Mouse (Mus musculus): ENCODE measurements around the gene Ccdc81.

GRCm38 (mm10) chr7:89845669-89846068 is 57.8 kb downstream of the Ccdc81 start:
- TF ChIP-seq CTCF (IDR thresholded peaks at IDR 0.05; ENCODE audit: borderline replicate concordance, extremely low read depth, insufficient read depth, insufficient read length): no peak
- no peak for TF ChIP-seq POLR2A (IDR thresholded peaks at IDR 0.05; ENCODE audit: borderline replicate concordance, extremely low read depth, insufficient read depth, insufficient read length, poor library complexity, severe bottlenecking)

Measured in brain, embryonic 14.5 days (tissue).